In genomic region chr6:67217846-67218245, GRCm38 (mm10) we compare ENCODE assay signal across 15 mouse cellular contexts.
"Had no signal": no experiment of that assay in that cellular context is flagged by ENCODE, and none has a peak within 500 bp of the region (broad histone marks: within the 10 kb centered on the region; RNA-seq: fewer than 3 reads in every experiment).

No protein-coding gene starts in this region.

- H3K27ac ChIP-seq: neural tube, embryonic 15.5 days; stomach, embryonic 15.5 days; stomach, postnatal 0 days had no signal

- H3K27me3 ChIP-seq: neural tube, embryonic 15.5 days; stomach, embryonic 15.5 days had no signal

- H3K36me3 ChIP-seq: neural tube, embryonic 15.5 days; stomach, embryonic 15.5 days had no signal

- H3K4me1 ChIP-seq: neural tube, embryonic 15.5 days; stomach, embryonic 15.5 days had no signal

- H3K9me3 ChIP-seq: neural tube, embryonic 15.5 days; stomach, embryonic 15.5 days had no signal

- H3K9ac ChIP-seq: neural tube, embryonic 15.5 days; stomach, embryonic 15.5 days had no signal

- H3K4me2 ChIP-seq: neural tube, embryonic 15.5 days; stomach, embryonic 15.5 days had no signal

- H3K4me3 ChIP-seq: neural tube, embryonic 15.5 days; stomach, embryonic 15.5 days had no signal

- DNase-seq: retina, postnatal 1 day; right cerebral cortex, adult 18-20 months; right cerebral cortex, postnatal 14 days; right cerebral cortex, postnatal 25 days; right cerebral cortex, postnatal 4 days; spleen, adult 18-20 months; thymus, adult 18-20 months; thymus, adult 2 months; thymus, postnatal 14 days; thymus, postnatal 25 days; thymus, postnatal 36 days; thymus, postnatal 4 days had no signal
